Mouse (Mus musculus) cerebral cortex, adult 2 months (tissue): Measurements from ENCODE around the gene Gm8082.

Experiments
- WGBS: fragments of 180-500 bp; shearing (Covaris S2); methylation state at CpG from one replicate; pipeline ENCODE4 v1.1.7; 2018; 5-methylcytosine and 5-hydroxymethylcytosine counted together

Gene Gm8082

DNA sequence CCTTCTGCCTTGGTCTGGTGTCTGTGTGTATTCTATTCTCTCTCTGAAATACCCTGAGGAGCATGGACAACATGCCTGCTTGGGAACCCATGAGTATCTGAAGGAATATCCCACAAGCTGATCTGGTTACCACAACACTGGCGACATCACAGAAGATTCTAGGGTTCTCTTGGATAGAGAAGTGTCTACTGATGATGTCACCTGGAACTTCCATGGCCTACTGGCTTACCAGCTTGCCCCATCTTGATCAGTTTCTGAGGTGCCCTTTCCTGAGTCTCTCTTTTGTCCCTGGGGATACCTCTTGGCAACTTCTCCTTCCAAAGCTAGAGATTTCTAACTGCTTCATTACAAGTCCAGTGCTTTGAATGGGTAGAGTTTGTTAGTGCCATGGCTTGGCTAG is at the start of gene Gm8082:
Gm8082 (minus strand) TSS at position 101 of the 400 bp plus-strand sequence.
- no CpG with 5 or more reads among the region's 1 CpGs for WGBS

DNA sequence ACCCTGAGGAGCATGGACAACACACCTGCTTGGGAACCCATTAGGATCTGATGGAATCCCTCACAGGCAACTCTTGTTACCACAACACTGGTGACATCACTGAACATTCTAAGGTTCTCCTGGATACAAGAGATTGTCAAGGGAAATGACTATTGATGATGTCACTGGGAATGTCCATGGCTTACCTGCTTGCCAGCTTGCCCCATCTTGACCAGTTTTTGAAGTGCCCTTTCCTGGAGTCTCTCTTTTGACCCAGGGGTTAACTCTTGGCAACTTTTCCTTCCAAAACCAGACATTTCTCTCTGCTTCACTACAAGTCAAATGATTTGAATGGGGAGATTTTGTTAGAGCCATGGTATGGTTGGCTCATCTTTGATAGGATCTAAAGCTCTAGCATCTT is 22.1 kb upstream of the Gm8082 start, which contains the start of gene Gm10376:
Gm10376 (minus strand) TSS at position 101 of the 400 bp plus-strand sequence.

